Mouse (Mus musculus) midbrain, embryonic 10.5 days (tissue): ENCODE results near the gene Actr2. TPM values are rescaled to one million over a fixed set of nuclear protein-coding genes. Genes with fewer than 3 reads are reported as not detected.

Source experiments
- DNase-seq: peaks from one replicate; pipeline ENCODE4 v3.0.0-alpha.2; 2017; ENCODE audit warnings: low spot score
- H3K27ac ChIP-seq: fragments of 300-500 bp; sonication (generic); replicated peaks from 2 replicates; pipeline ENCODE4 v1.5.1; 2016; ENCODE audit warnings: mild to moderate bottlenecking
- H3K27me3 ChIP-seq: fragments of 300-500 bp; sonication (generic); 2 replicates; pipeline ENCODE4 v1.6.1; 2016; ENCODE audit warnings: low read depth, mild to moderate bottlenecking; ENCODE audit not compliant: poor library complexity, severe bottlenecking
- H3K36me3 ChIP-seq: fragments of 300-500 bp; sonication (generic); 2 replicates; pipeline ENCODE4 v1.6.1; 2016; ENCODE audit warnings: mild to moderate bottlenecking, moderate library complexity
- H3K4me1 ChIP-seq: fragments of 300-500 bp; sonication (generic); 2 replicates; pipeline ENCODE4 v1.6.1; 2016
- H3K4me3 ChIP-seq: fragments of 300-500 bp; sonication (generic); 2 replicates; pipeline ENCODE4 v1.5.1; 2016; ENCODE audit warnings: mild to moderate bottlenecking, moderate library complexity
- H3K9me3 ChIP-seq: fragments of 300-500 bp; sonication (generic); replicated peaks from 2 replicates; pipeline ENCODE4 v1.6.1; 2016; ENCODE audit warnings: mild to moderate bottlenecking
- WGBS: fragments of 180-500 bp; shearing (Covaris S2); methylation state at CpG from one replicate; pipeline ENCODE4 v1.1.7; 2016; 5-methylcytosine and 5-hydroxymethylcytosine counted together
- polyA plus RNA-seq: library from polyadenylated mRNA; unstranded; fragments of >200 nt; fragmentation: Nextera tagmentation; extraction: Ambion mirVana; gene quantifications from 2 replicates; pipeline ENCODE4 v1.2.1, GENCODE M21; 2016

Gene Actr2
- polyA plus RNA-seq, 1 experiment from 2014 or later: 112 TPM

GRCm38 (mm10) chr11:20017937-20018336 lies 94.8 kb downstream of the Actr2 start:
- peaks cover 43% of the 10 kb centered on the region for H3K9me3 ChIP-seq
- H3K36me3 ChIP-seq: peaks cover 98% of the 10 kb centered on the region
- DNase-seq: no peak
- H3K27me3 ChIP-seq: no peaks in the 10 kb centered on the region
- WGBS: 96% methylated on average over 13 of the region's 13 CpGs
- H3K4me3 ChIP-seq: no peak overlapping the region
- H3K4me1 ChIP-seq: no peaks in the 10 kb centered on the region
- no peak overlapping the region for H3K27ac ChIP-seq

- no peak for DNase-seq
- Histone ChIP-seq H3K36me3 (peaks cover 98% of the 10 kb centered on the region), H3K27me3 (no peaks in the 10 kb centered on the region), H3K9me3 (peaks cover 10% of the 10 kb centered on the region; the same call in 1 of the 2 replicates), H3K4me3 (no peak overlapping the region), H3K27ac (no peak overlapping the region), H3K4me1 (no peaks in the 10 kb centered on the region)
- WGBS: 96% methylated on average over 3 of the region's 3 CpGs
These were observed 99.3 kb downstream of the Actr2 start for GRCm38 (mm10) chr11:20013366-20013765.

Other genes starting within 250 kb of the Actr2 start
- gene Spred2, start 188.5 kb downstream of the Actr2 start, polyA plus RNA-seq: 5.9 and 6.8 TPM in 2 replicates
- 219 and 222 TPM in 2 replicates for gene Rab1a, start 88.5 kb upstream of the Actr2 start, polyA plus RNA-seq
- 38.1 and 43.2 TPM in 2 replicates for gene Cep68, start 136.5 kb upstream of the Actr2 start, polyA plus RNA-seq
- 14.8 and 19.4 TPM in 2 replicates for gene Slc1a4, start 219.8 kb upstream of the Actr2 start, polyA plus RNA-seq